Mouse (Mus musculus): Measurements from ENCODE around the gene Wdr90. TPM values are rescaled to one million over a fixed set of nuclear protein-coding genes. Genes with fewer than 3 reads are reported as not detected.

Wdr90 gene
- polyA plus RNA-seq, 1 experiment from 2014 or later: 15.1 TPM

DNA sequence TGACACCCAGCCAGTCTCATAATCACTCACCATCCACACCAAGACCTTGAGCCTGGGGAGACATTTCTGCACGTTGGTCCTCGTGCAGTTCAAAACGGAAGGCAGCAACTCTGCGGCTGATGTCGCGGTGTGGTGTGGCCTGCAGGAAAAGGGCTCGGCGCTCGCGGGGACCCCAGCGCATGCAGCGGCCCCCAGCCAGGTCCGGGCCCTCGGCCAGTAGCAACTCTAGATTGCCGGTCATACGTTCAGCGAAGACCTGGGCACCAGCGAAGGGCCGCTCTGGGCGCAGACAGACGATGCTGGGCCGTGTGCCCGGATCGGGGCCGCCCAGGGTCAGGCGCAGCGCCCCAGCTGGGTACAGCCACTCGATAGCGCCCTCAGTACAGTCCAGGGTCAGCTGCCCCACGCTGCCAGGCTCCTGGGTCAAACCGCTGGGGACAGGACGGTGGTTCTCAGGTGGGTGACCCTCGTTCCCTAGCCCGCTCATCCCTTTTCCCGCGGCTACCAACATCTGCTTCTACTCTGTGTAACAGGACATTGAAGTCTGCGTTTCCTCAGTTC is 65.0 kb downstream of the Wdr90 start:
- H3K4me2 ChIP-seq (ENCODE audit: low read depth, low read length): peak overlapping the region; percentile 97
- DNase-seq (ENCODE audit: low spot score): no peak
- ATAC-seq (replicated peaks; ENCODE audit: insufficient number of reproducible peaks, low FRiP score, low TSS enrichment, low read depth): no peak; the same call in 1 of the 2 replicates
- peak overlapping the region; percentile 68 for H3K27ac ChIP-seq (replicated peaks; ENCODE audit: low read depth, low read length)
- under 1% methylated on average over 36 of the region's 37 CpGs for WGBS
- H3K9ac ChIP-seq (replicated peaks; ENCODE audit: low read length): peak overlapping the region; percentile 81
- no peaks in the 10 kb centered on the region for H3K27me3 ChIP-seq (ENCODE audit: control insufficient read depth, insufficient read depth, low read length)
- peak overlapping the region; percentile 80 for H3K4me3 ChIP-seq (ENCODE audit: low read depth, low read length)
- no peaks in the 10 kb centered on the region for H3K9me3 ChIP-seq (replicated peaks; ENCODE audit: control insufficient read depth, low read length)
- peaks cover 7% of the 10 kb centered on the region for H3K4me1 ChIP-seq (ENCODE audit: control insufficient read depth, insufficient read depth, low read length)
- no peaks in the 10 kb centered on the region for H3K36me3 ChIP-seq (replicated peaks; ENCODE audit: control insufficient read depth, insufficient read depth, low read depth, low read length)

GRCm38 (mm10) chr17:25795609-25796092 is 65.7 kb downstream of the Wdr90 start, which contains the start of gene AC134908.4:
Gene AC134908.4 (minus strand): TSS chr17:25795659.
- WGBS: 3% methylated on average over 6 of the region's 6 CpGs

GRCm38 (mm10) chr17:25794998-25795397 is 66.3 kb downstream of the Wdr90 start:
- H3K4me2 ChIP-seq (ENCODE audit: low read depth, low read length): peak overlapping the region; percentile 97
- 70% methylated on average over 17 of the region's 17 CpGs for WGBS
- no peaks in the 10 kb centered on the region for H3K27me3 ChIP-seq (ENCODE audit: control insufficient read depth, insufficient read depth, low read length)
- H3K27ac ChIP-seq (replicated peaks; ENCODE audit: low read depth, low read length): peak overlapping the region; percentile 30; the same call in 1 of the 2 replicates
- DNase-seq (ENCODE audit: low spot score) (no peak), ATAC-seq (replicated peaks; ENCODE audit: insufficient number of reproducible peaks, low FRiP score, low TSS enrichment, low read depth) (no peak)
- H3K4me3 ChIP-seq (ENCODE audit: low read depth, low read length): peak overlapping the region; percentile 80
- no peaks in the 10 kb centered on the region for H3K9me3 ChIP-seq (replicated peaks; ENCODE audit: control insufficient read depth, low read length)
- H3K4me1 ChIP-seq (ENCODE audit: control insufficient read depth, insufficient read depth, low read length): peaks cover 7% of the 10 kb centered on the region
- peak overlapping the region; percentile 81 for H3K9ac ChIP-seq (replicated peaks; ENCODE audit: low read length)
- H3K36me3 ChIP-seq (replicated peaks; ENCODE audit: control insufficient read depth, insufficient read depth, low read depth, low read length): no peaks in the 10 kb centered on the region

More at GRCm38 (mm10) chr17:25795609-25796092, 65.7 kb downstream of the Wdr90 start, which contains the start of gene AC134908.4:
- H3K9me3 ChIP-seq (replicated peaks; ENCODE audit: control insufficient read depth, low read length): no peaks in the 10 kb centered on the region
- no peaks in the 10 kb centered on the region for H3K27me3 ChIP-seq (ENCODE audit: control insufficient read depth, insufficient read depth, low read length)
- H3K27ac ChIP-seq (replicated peaks; ENCODE audit: low read depth, low read length): peak within 1 kb of the TSS; percentile 68
- ATAC-seq (replicated peaks; ENCODE audit: insufficient number of reproducible peaks, low FRiP score, low TSS enrichment, low read depth): 0 out of 2 replicates have a peak, but pooled peaks have one; percentile 24
- H3K9ac ChIP-seq (replicated peaks; ENCODE audit: low read length): peak within 1 kb of the TSS; percentile 81
- peak; percentile 65 for DNase-seq (ENCODE audit: low spot score)
- peaks cover 7% of the 10 kb centered on the region for H3K4me1 ChIP-seq (ENCODE audit: control insufficient read depth, insufficient read depth, low read length)
- peak within 1 kb of the TSS; percentile 80 for H3K4me3 ChIP-seq (ENCODE audit: low read depth, low read length)
- H3K4me2 ChIP-seq (ENCODE audit: low read depth, low read length): peak within 1 kb of the TSS; percentile 97
- no peaks in the 10 kb centered on the region for H3K36me3 ChIP-seq (replicated peaks; ENCODE audit: control insufficient read depth, insufficient read depth, low read depth, low read length)

Small RNA genes within 50 kb of the gene (microRNA-seq; reads per million reads assigned to microRNA genes)
- not detected for gene Mir3082 (ENCODE audit: borderline number of aligned reads)

Other genes with a start within 250 kb of the Wdr90 start
- 1.7 and 2.4 TPM in 2 replicates for gene Gng13, start 144.3 kb downstream of the Wdr90 start, polyA plus RNA-seq (2014; fragmentation: Nextera tagmentation; extraction: Ambion mirVana)
- gene Chtf18, start 134.1 kb downstream of the Wdr90 start, polyA plus RNA-seq (2014; fragmentation: Nextera tagmentation; extraction: Ambion mirVana): 17.7 and 21.2 TPM in 2 replicates
- gene Rpusd1, start 133.8 kb downstream of the Wdr90 start, polyA plus RNA-seq (2014; fragmentation: Nextera tagmentation; extraction: Ambion mirVana): 18.7 and 19.4 TPM in 2 replicates
- 0.10 TPM in 1 of 2 replicates, not detected in the other for gene Mslnl, start 125.5 kb downstream of the Wdr90 start, polyA plus RNA-seq (2014; fragmentation: Nextera tagmentation; extraction: Ambion mirVana)
- gene Msln, start 107.1 kb downstream of the Wdr90 start, polyA plus RNA-seq (2014; fragmentation: Nextera tagmentation; extraction: Ambion mirVana): 0.63 TPM in 1 of 2 replicates, not detected in the other
- 23.8 and 24.5 TPM in 2 replicates for gene Narfl, start 87.7 kb downstream of the Wdr90 start, polyA plus RNA-seq (2014; fragmentation: Nextera tagmentation; extraction: Ambion mirVana)
- 58.7 and 61.1 TPM in 2 replicates for gene Haghl, start 75.8 kb downstream of the Wdr90 start, polyA plus RNA-seq (2014; fragmentation: Nextera tagmentation; extraction: Ambion mirVana)
- not detected in 2 replicates for gene Ccdc78, start 74.9 kb downstream of the Wdr90 start, polyA plus RNA-seq (2014; fragmentation: Nextera tagmentation; extraction: Ambion mirVana)
- 58.4 and 62.9 TPM in 2 replicates for gene Fam173a, start 68.6 kb downstream of the Wdr90 start, polyA plus RNA-seq (2014; fragmentation: Nextera tagmentation; extraction: Ambion mirVana)
- gene AC134908.4, start 65.8 kb downstream of the Wdr90 start, polyA plus RNA-seq (2014; fragmentation: Nextera tagmentation; extraction: Ambion mirVana): not detected in 2 replicates
- 13.4 and 15.6 TPM in 2 replicates for gene Metrn, start 64.4 kb downstream of the Wdr90 start, polyA plus RNA-seq (2014; fragmentation: Nextera tagmentation; extraction: Ambion mirVana)
- gene Fbxl16, start 52.4 kb downstream of the Wdr90 start, polyA plus RNA-seq (2014; fragmentation: Nextera tagmentation; extraction: Ambion mirVana): 3.9 and 4.2 TPM in 2 replicates
- 24.5 and 26.9 TPM in 2 replicates for gene Wdr24, start 37.9 kb downstream of the Wdr90 start, polyA plus RNA-seq (2014; fragmentation: Nextera tagmentation; extraction: Ambion mirVana)
- 42.0 and 47.7 TPM in 2 replicates for gene Jmjd8, start 32.6 kb downstream of the Wdr90 start, polyA plus RNA-seq (2014; fragmentation: Nextera tagmentation; extraction: Ambion mirVana)
- gene Stub1, start 28.1 kb downstream of the Wdr90 start, polyA plus RNA-seq (2014; fragmentation: Nextera tagmentation; extraction: Ambion mirVana): 323 and 352 TPM in 2 replicates
- gene Rhbdl1, start 24.2 kb downstream of the Wdr90 start, polyA plus RNA-seq (2014; fragmentation: Nextera tagmentation; extraction: Ambion mirVana): 1.1 and 1.5 TPM in 2 replicates
- 0.36 and 1.2 TPM in 2 replicates for gene Gm20683, start 19.7 kb downstream of the Wdr90 start, polyA plus RNA-seq (2014; fragmentation: Nextera tagmentation; extraction: Ambion mirVana)
- gene Rhot2, start 16.6 kb downstream of the Wdr90 start, polyA plus RNA-seq (2014; fragmentation: Nextera tagmentation; extraction: Ambion mirVana): 7.1 and 9.7 TPM in 2 replicates
- 7.3 and 9.5 TPM in 2 replicates for gene Mcrip2, start 7.3 kb upstream of the Wdr90 start, polyA plus RNA-seq (2014; fragmentation: Nextera tagmentation; extraction: Ambion mirVana)
- gene Mettl26, start 13.6 kb upstream of the Wdr90 start, polyA plus RNA-seq (2014; fragmentation: Nextera tagmentation; extraction: Ambion mirVana): 49.8 and 63.3 TPM in 2 replicates
- gene Wfikkn1, start 19.4 kb upstream of the Wdr90 start, polyA plus RNA-seq (2014; fragmentation: Nextera tagmentation; extraction: Ambion mirVana): 0.63 and 0.87 TPM in 2 replicates
- gene Rab40c, start 58.2 kb upstream of the Wdr90 start, polyA plus RNA-seq (2014; fragmentation: Nextera tagmentation; extraction: Ambion mirVana): 17.6 and 18.7 TPM in 2 replicates
- gene Pigq, start 83.4 kb upstream of the Wdr90 start, polyA plus RNA-seq (2014; fragmentation: Nextera tagmentation; extraction: Ambion mirVana): 40.2 and 41.4 TPM in 2 replicates
- 0.15 TPM in 1 of 2 replicates, not detected in the other for gene Nhlrc4, start 83.5 kb upstream of the Wdr90 start, polyA plus RNA-seq (2014; fragmentation: Nextera tagmentation; extraction: Ambion mirVana)
- gene A930017K11Rik, start 91.1 kb upstream of the Wdr90 start, polyA plus RNA-seq (2014; fragmentation: Nextera tagmentation; extraction: Ambion mirVana): 0.15 and 0.49 TPM in 2 replicates
- gene Capn15, start 124.3 kb upstream of the Wdr90 start, polyA plus RNA-seq (2014; fragmentation: Nextera tagmentation; extraction: Ambion mirVana): 17.4 and 20.2 TPM in 2 replicates
- 12.9 and 16.1 TPM in 2 replicates for gene Rab11fip3, start 208.1 kb upstream of the Wdr90 start, polyA plus RNA-seq (2014; fragmentation: Nextera tagmentation; extraction: Ambion mirVana)
- 18.8 and 19.0 TPM in 2 replicates for gene Decr2, start 228.8 kb upstream of the Wdr90 start, polyA plus RNA-seq (2014; fragmentation: Nextera tagmentation; extraction: Ambion mirVana)
- 91.2 and 104 TPM in 2 replicates for gene Nme4, start 234.1 kb upstream of the Wdr90 start, polyA plus RNA-seq (2014; fragmentation: Nextera tagmentation; extraction: Ambion mirVana)